Mouse (Mus musculus): Measurements from ENCODE around the gene Mchr1. TPM values are rescaled to one million over a fixed set of nuclear protein-coding genes. Genes with fewer than 3 reads are reported as not detected.

Mchr1 gene
- polyA plus RNA-seq, 1 experiment from 2014 or later: 1.3 TPM

- no peak overlapping the region for H3K4me2 ChIP-seq
- no peak overlapping the region for H3K9ac ChIP-seq
- no peak for ATAC-seq (ENCODE audit: insufficient read depth, low FRiP score, low read depth)
- no peaks in the 10 kb centered on the region for H3K9me3 ChIP-seq
- H3K36me3 ChIP-seq: no peaks in the 10 kb centered on the region
- H3K27me3 ChIP-seq (replicated peaks): no peaks in the 10 kb centered on the region
- H3K27ac ChIP-seq: no peak overlapping the region
- no peak overlapping the region for H3K4me3 ChIP-seq (replicated peaks)
- 63% methylated on average over 2 of the region's 2 CpGs for WGBS
- no peaks in the 10 kb centered on the region for H3K4me1 ChIP-seq
These were observed 18.3 kb downstream of the Mchr1 start for GRCm38 (mm10) chr15:81253585-81253984.

DNA sequence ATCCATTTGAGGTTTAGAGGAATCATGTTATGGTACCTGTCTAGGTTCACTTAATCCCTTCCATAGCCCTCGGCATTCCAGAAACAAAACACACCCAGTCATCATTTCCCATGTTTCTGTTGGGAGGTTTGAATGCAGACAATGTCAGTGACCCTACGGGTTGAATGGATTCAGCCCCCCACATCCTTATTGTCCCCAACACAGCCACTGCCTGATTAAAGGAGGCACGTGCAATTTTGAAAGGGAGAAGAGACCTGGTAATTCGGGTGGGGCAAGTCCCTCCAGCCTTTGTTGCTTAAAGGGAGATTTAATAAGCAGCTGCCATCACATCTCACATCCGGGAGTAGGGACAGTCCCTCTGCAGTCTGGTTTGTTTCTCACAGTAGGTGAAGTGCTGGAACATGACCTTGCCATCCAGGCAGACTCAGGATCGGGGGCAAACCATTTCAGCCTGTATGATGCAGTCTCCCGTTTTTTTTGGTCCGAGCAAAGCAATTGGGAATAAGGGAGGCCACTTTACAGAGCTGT, 18.9 kb downstream of the Mchr1 start:
- Histone ChIP-seq H3K27me3 (replicated peaks) (no peaks in the 10 kb centered on the region), H3K4me2 (no peak overlapping the region), H3K9me3 (no peaks in the 10 kb centered on the region), H3K4me1 (no peaks in the 10 kb centered on the region), H3K27ac (no peak overlapping the region), H3K36me3 (no peaks in the 10 kb centered on the region), H3K4me3 (replicated peaks) (no peak overlapping the region), H3K9ac (no peak overlapping the region)
- 68% methylated on average over 8 of the region's 8 CpGs for WGBS
- ATAC-seq (ENCODE audit: insufficient read depth, low FRiP score, low read depth): no peak

- no peaks in the 10 kb centered on the region for H3K36me3 ChIP-seq
- 60% methylated on average over 6 of the region's 6 CpGs for WGBS
- no peak overlapping the region for H3K4me3 ChIP-seq (replicated peaks)
- H3K9me3 ChIP-seq: no peaks in the 10 kb centered on the region
- H3K4me2 ChIP-seq: no peak overlapping the region
- no peaks in the 10 kb centered on the region for H3K27me3 ChIP-seq (replicated peaks)
- H3K27ac ChIP-seq: no peak overlapping the region
- no peak overlapping the region for H3K9ac ChIP-seq
- no peak for ATAC-seq (ENCODE audit: insufficient read depth, low FRiP score, low read depth)
- no peaks in the 10 kb centered on the region for H3K4me1 ChIP-seq
These were observed 19.8 kb downstream of the Mchr1 start for GRCm38 (mm10) chr15:81255063-81255462.

GRCm38 (mm10) chr15:81258296-81258695, 23.0 kb downstream of the Mchr1 start:
- Histone ChIP-seq H3K27me3 (replicated peaks) (no peaks in the 10 kb centered on the region), H3K9ac (no peak overlapping the region), H3K4me1 (no peaks in the 10 kb centered on the region), H3K27ac (no peak overlapping the region), H3K4me3 (replicated peaks) (no peak overlapping the region), H3K4me2 (no peak overlapping the region), H3K36me3 (no peaks in the 10 kb centered on the region), H3K9me3 (no peaks in the 10 kb centered on the region)
- 66% methylated on average over 9 of the region's 9 CpGs for WGBS
- ATAC-seq (ENCODE audit: insufficient read depth, low FRiP score, low read depth): no peak

DNA sequence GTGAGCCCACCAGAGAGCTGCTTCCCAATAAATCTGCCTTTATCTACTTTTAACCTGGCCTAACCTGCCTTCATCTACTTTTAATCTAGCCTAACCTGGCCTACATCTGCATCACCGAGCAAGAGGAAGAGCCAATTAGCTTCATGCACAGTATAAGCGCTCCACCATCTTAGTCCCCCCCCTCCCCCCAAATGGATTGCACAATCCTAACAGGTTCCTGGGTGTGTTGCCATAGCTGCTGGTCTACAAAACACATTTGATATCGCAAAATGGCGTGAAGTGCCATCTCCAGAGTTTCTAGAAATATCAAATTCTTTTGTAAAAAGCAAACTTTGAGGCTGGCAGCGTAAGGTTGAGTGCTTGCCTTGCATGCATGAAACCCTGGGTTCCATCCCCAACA, 24.0 kb downstream of the Mchr1 start:
- 91% methylated on average over 5 of the region's 5 CpGs for WGBS
- no peak for ATAC-seq (ENCODE audit: insufficient read depth, low FRiP score, low read depth)
- no peak overlapping the region for H3K27ac ChIP-seq

GRCm38 (mm10) chr15:81260208-81260607, 24.9 kb downstream of the Mchr1 start:
- Histone ChIP-seq H3K4me1 (no peaks in the 10 kb centered on the region), H3K9me3 (no peaks in the 10 kb centered on the region), H3K4me3 (replicated peaks) (no peak overlapping the region), H3K27me3 (replicated peaks) (no peaks in the 10 kb centered on the region), H3K27ac (no peak overlapping the region), H3K36me3 (no peaks in the 10 kb centered on the region), H3K4me2 (no peak overlapping the region), H3K9ac (no peak overlapping the region)
- ATAC-seq (ENCODE audit: insufficient read depth, low FRiP score, low read depth): no peak
- 72% methylated on average over 9 of the region's 9 CpGs for WGBS

More for the DNA sequence above, 24.0 kb downstream of the Mchr1 start:
- H3K9me3 ChIP-seq: no peaks in the 10 kb centered on the region
- H3K9ac ChIP-seq: no peak overlapping the region
- H3K4me3 ChIP-seq (replicated peaks): no peak overlapping the region
- H3K4me1 ChIP-seq: no peaks in the 10 kb centered on the region
- H3K36me3 ChIP-seq: no peaks in the 10 kb centered on the region
- H3K4me2 ChIP-seq: no peak overlapping the region
- H3K27me3 ChIP-seq (replicated peaks): no peaks in the 10 kb centered on the region

- 45% methylated on average over 16 of the region's 16 CpGs for WGBS
- ATAC-seq (ENCODE audit: insufficient read depth, low FRiP score, low read depth): no peak
- H3K4me2 ChIP-seq: no peak overlapping the region
- no peaks in the 10 kb centered on the region for H3K9me3 ChIP-seq
- H3K27ac ChIP-seq: no peak overlapping the region
- no peaks in the 10 kb centered on the region for H3K4me1 ChIP-seq
- no peaks in the 10 kb centered on the region for H3K36me3 ChIP-seq
- H3K27me3 ChIP-seq (replicated peaks): no peaks in the 10 kb centered on the region
- H3K9ac ChIP-seq: no peak overlapping the region
- no peak overlapping the region for H3K4me3 ChIP-seq (replicated peaks)
These were observed 29.2 kb downstream of the Mchr1 start for GRCm38 (mm10) chr15:81264392-81265095.

GRCm38 (mm10) chr15:81267416-81267815, 32.1 kb downstream of the Mchr1 start:
- H3K4me3 ChIP-seq (replicated peaks): no peak overlapping the region
- H3K9me3 ChIP-seq: no peaks in the 10 kb centered on the region
- H3K9ac ChIP-seq: no peak overlapping the region
- no peaks in the 10 kb centered on the region for H3K27me3 ChIP-seq (replicated peaks)
- H3K36me3 ChIP-seq: no peaks in the 10 kb centered on the region
- no peak overlapping the region for H3K4me2 ChIP-seq
- WGBS: 73% methylated on average over 2 of the region's 2 CpGs
- no peak overlapping the region for H3K27ac ChIP-seq
- ATAC-seq (ENCODE audit: insufficient read depth, low FRiP score, low read depth): no peak
- no peaks in the 10 kb centered on the region for H3K4me1 ChIP-seq

- H3K4me1 ChIP-seq: no peaks in the 10 kb centered on the region
- no peak overlapping the region for H3K27ac ChIP-seq
- H3K9me3 ChIP-seq: no peaks in the 10 kb centered on the region
- no peaks in the 10 kb centered on the region for H3K36me3 ChIP-seq
- no peaks in the 10 kb centered on the region for H3K27me3 ChIP-seq (replicated peaks)
- no peak overlapping the region for H3K4me3 ChIP-seq (replicated peaks)
- no peak for ATAC-seq (ENCODE audit: insufficient read depth, low FRiP score, low read depth)
- WGBS: 18% methylated on average over 13 of the region's 13 CpGs
- no peak overlapping the region for H3K9ac ChIP-seq
- no peak overlapping the region for H3K4me2 ChIP-seq
These were observed 37.2 kb downstream of the Mchr1 start for GRCm38 (mm10) chr15:81272305-81273053.

DNA sequence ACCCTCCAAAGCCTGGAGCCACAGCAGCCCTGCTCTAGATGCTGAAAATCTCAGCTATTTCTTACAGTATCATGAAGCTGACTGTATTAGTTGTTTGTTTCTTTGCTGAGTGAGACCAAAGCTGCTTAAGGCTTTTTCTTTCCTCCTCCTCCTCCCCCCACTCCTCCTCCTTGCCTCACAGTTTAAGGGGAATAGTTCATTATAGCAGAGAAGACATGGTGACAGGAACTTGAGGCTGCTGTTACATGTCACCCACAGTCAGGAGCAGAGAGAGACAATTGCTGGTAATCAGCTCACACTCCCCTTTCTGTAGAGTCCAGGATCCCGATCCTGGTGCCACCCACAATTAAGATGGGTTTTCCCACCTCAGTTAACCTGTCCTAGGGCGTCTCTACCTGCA, 38.1 kb downstream of the Mchr1 start:
- H3K4me3 ChIP-seq (replicated peaks): no peak overlapping the region
- H3K36me3 ChIP-seq: no peaks in the 10 kb centered on the region
- no peaks in the 10 kb centered on the region for H3K9me3 ChIP-seq
- no peaks in the 10 kb centered on the region for H3K27me3 ChIP-seq (replicated peaks)
- H3K4me2 ChIP-seq: no peak overlapping the region
- no peak overlapping the region for H3K27ac ChIP-seq
- no peak overlapping the region for H3K9ac ChIP-seq
- 50% methylated on average over 2 of the region's 2 CpGs for WGBS
- no peak for ATAC-seq (ENCODE audit: insufficient read depth, low FRiP score, low read depth)
- no peaks in the 10 kb centered on the region for H3K4me1 ChIP-seq

- Histone ChIP-seq H3K27me3 (replicated peaks) (no peaks in the 10 kb centered on the region), H3K4me2 (no peak overlapping the region), H3K9ac (no peak overlapping the region), H3K36me3 (no peaks in the 10 kb centered on the region), H3K4me3 (replicated peaks) (no peak overlapping the region), H3K4me1 (no peaks in the 10 kb centered on the region), H3K27ac (no peak overlapping the region), H3K9me3 (no peaks in the 10 kb centered on the region)
- no peak for ATAC-seq (ENCODE audit: insufficient read depth, low FRiP score, low read depth)
- whole genome bisulfite sequencing: 23% methylated on average over 11 of the region's 11 CpGs
These were observed 42.6 kb downstream of the Mchr1 start for GRCm38 (mm10) chr15:81277928-81278327.

- Histone ChIP-seq H3K4me2 (no peak overlapping the region), H3K27me3 (replicated peaks) (no peaks in the 10 kb centered on the region), H3K4me1 (no peaks in the 10 kb centered on the region), H3K9me3 (no peaks in the 10 kb centered on the region), H3K27ac (no peak overlapping the region), H3K4me3 (replicated peaks) (no peak overlapping the region), H3K9ac (no peak overlapping the region), H3K36me3 (no peaks in the 10 kb centered on the region)
- WGBS: 76% methylated on average over 6 of the region's 6 CpGs
- no peak for ATAC-seq (ENCODE audit: insufficient read depth, low FRiP score, low read depth)
These were observed 43.4 kb downstream of the Mchr1 start for GRCm38 (mm10) chr15:81278699-81279098.

Data from stomach, embryonic 15.5 days (tissue).